Mouse (Mus musculus) left cerebral cortex, postnatal 10 days (tissue): ENCODE measurements around the gene Phc2. TPM values are rescaled to one million over a fixed set of nuclear protein-coding genes. Genes with fewer than 3 reads are reported as not detected.

Experiments
- DNase-seq, 2 experiments: peaks; one replicate each; pipeline ENCODE4 v3.0.0; 2021 to 2022; ENCODE audit warnings: low spot score in 2 of 2, mixed read lengths in 1 of 2; ENCODE audit errors: extremely low spot score in 1 of 2
- intact Hi-C: fragments of 180-260 bp; cut with DNase I; formaldehyde crosslinking; loops from one replicate; pipeline ENCODE4 v1.15.1; 2025
- total RNA-seq, 2 experiments: library from RNA; stranded (reverse); gene quantifications; 2 replicates each; pipeline ENCODE4 v1.2.3; 2021

Gene Phc2
- total RNA-seq, 2 experiments from 2014 or later = 65.1 to 71.4 TPM

DNA sequence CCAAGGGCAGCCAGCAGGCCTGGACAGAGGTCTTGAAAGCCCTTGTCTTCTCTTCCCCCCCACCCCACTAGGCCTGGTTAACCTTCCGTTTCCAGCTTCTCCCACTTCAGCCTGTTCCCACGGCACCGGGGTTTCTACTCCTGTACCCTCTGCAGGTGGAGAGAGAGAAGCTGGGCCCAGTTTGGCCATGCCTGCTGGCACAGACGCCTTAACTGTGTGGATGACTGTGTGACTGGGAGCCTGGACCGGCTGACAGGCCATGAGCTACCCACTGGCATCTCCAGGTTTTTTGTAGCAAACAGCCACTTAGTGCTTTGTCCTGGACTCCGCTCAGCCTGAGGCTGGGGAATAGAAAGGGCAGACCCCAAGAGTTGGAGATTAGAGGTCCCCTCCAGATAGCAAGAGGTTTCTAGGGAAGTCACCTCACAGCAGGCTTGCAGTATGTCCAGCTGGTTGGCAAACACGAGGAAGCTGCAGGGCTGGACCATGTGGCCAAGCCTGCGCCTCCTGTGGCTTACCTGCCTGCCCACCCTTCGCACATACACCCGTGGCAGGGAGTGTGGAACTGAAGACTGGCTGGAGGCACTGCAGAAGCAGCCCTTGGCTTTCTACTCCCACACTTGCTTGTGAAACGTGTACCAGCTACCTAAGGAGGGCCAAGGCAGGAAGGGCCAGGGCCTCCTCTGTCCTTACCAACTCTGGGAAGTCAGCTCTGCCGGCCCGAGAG lies 97.7 kb downstream of the Phc2 start:
- intact Hi-C loops = no loop called here
- peak in 1 of 2 experiments; percentile 20 for DNase-seq

DNA sequence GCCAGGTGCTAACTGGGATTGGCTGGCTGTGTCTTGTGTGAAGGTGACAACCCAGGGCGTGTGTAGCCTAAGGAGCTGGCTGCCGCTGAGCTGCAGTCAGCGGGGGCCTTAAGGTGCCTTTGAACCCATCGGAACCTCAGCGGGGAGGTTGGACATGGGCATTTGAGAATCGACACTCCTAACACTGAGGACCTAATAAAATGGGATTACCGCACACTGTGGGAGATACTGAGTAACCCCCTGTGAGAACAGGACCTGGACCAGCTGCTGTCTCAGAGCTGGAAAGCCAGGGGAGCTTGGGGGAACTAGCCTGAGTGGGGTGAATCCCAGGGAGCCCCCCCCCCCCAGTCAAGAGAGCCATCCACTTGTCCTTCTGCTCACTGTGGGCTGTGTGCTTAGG lies 99.1 kb downstream of the Phc2 start:
- peak in 1 of 2 experiments; percentile 13 for DNase-seq
- intact Hi-C loops = no loop called here

DNA sequence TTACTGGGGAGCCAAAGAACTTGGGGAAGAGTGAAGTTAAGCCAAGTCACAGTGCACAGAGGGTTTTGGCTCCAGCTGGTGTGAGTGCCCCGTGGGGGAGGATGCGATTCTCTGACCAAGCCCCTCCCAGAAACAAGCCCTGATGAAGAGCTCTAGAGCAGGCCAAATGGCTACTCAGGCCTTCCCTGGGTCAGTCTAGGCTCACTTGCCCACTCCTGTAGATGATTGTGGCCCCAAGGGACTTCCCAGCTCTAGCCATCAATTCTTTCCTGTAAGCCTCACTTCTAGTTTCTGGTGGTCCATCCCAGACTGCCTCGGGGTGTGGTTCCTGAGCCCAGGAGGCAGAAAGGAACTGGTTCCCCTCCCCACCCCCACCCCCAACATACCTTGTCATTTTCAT lies 100.6 kb downstream of the Phc2 start, which contains the start of gene A3galt2:
A3galt2 (plus strand) TSS at position 301 of the 400 bp plus-strand sequence.
- intact Hi-C loops = no loop called here
- peak in 1 of 2 experiments; percentile 12 for DNase-seq

DNA sequence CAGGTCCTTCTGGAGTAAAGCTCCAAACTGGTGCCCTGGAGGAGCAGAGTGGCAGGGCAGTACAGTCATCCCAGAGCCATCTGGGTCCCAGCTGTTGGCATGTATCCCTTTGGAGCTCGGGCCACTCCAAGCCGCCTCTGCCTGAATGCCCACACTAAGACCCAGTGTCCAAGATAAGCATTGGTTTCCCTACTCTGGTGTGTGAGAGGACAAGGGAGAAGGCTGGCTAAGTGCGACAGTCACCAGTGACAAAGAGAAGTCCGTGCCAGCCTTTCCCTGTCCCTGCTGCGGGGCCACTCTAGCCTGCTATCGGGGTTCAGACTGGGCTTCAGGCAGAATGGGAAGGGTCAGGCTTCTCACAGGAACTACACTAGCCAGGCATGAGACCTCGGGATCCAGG lies 101.4 kb downstream of the Phc2 start:
- no peak for DNase-seq
- intact Hi-C loops = no loop called here

DNA sequence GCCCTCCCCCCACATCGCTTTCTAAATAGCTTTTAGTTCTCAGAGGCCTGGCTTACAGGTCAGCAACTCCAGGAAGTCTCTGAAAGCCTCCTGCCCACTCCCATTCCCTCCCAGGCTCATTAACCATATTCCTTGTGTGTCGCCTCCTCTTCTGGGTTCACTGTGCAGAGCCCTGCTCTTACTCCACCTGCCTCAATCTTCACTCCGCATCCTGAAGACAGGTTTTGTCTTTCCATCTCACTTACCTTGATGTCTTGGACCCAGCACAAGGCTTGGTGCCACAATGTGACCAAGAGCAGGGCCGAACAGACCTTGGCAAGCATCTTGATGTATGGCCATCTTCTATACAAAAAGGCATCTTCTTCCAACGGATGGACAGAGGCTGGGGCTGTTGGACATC lies 104.7 kb downstream of the Phc2 start:
- intact Hi-C loops = no loop called here
- no peak for DNase-seq

DNA sequence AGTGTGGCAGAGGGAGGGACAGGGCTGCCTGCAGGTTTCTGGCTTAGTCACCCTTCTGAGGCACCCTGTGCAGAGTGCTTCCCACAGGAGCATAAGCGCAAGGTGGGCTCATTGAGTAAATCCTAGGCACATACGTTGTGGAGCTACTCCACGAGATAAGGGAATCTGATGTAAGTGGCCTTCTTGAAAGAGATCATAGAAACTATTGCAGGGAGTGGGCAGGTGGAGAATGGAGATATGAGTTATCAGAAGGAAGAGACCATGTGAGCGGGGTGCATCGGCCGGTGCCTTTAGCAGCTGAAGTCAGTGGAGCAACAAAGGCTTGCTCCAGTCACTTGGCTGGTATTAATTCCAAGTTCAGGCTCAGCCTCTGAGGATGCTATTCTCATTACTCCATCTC lies 105.5 kb downstream of the Phc2 start:
- intact Hi-C loops = no loop called here
- no peak for DNase-seq

DNA sequence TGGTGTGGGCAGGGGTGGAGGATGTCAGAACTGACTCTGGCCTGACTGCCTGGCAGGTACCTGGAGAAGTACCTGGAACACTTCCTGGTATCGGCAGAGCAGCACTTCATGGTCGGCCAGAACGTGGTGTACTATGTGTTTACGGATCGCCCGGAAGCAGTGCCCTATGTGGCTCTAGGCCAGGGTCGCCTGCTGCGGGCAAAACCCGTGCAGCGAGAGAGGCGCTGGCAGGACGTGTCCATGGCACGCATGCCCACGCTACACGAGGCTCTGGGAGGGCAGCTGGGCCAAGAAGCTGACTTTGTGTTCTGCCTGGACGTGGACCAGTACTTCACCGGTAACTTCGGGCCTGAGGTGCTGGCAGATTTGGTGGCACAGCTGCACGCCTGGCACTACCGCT lies 112.4 kb downstream of the Phc2 start:
- intact Hi-C loops = no loop called here
- DNase-seq = no peak

DNA sequence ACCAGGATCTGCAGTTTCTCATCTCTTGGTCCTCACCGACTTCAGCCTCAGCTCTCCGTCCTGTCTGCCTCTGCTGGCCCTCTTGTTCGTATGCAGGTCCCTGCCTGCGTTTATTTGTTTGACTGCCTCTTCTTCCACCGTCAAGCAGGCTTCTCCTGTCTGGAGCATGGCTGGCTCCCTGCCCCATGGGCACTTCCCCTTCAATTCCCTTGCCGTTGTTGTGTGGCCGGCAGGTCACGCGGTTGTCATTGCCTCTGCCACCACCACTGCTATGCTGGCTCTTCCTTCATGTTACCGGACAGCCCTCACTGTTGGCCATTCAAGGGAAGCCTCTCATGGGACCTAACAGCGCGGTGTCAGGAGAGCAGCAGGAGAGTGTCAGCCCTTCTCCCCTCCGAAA lies 113.6 kb downstream of the Phc2 start:
- peak in 1 of 2 experiments; percentile 44 for DNase-seq
- intact Hi-C loops = no loop called here

DNA sequence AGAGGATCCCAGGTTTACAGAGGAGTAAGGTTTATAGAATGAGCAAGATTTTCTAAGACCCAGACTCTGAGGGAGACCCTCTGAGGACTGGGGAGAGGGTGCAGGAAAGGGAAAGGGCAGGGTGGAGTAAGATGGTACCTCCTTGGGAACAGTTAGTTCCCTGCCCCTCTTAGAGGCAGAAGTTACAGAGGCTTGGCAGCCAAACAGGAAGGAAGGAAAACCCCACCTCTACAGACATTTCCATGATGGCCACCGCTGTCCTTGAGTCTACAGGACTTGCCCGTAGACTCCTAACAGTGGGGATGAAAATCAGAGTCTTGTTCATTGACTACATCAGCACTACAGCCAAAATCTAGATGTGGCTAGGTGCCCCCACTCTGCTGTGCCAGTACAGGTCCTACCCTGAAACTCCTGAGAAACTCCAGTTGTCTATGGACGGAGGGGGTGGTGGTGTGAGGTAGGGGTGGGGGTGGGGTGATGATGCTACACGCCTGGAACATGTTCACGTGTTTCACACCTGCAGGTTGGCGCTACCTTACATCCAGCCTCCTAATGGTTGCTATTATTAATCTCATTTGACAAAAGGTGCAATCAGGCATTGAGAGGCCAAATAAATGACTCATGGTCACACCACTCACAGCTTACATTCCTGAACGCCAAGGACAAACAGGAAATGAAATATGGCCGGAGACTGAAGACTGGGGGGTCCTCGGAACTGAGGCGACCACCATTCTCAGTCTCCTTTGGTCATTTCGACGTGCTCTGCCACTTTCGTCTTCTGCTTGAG lies 115.3 kb downstream of the Phc2 start:
- no peak for DNase-seq
- intact Hi-C loops = loop anchor here (10.0 kb wide), 1 partner anchor 155 kb away; the partner anchor contains the start of genes Tlr12 and Zscan20

DNA sequence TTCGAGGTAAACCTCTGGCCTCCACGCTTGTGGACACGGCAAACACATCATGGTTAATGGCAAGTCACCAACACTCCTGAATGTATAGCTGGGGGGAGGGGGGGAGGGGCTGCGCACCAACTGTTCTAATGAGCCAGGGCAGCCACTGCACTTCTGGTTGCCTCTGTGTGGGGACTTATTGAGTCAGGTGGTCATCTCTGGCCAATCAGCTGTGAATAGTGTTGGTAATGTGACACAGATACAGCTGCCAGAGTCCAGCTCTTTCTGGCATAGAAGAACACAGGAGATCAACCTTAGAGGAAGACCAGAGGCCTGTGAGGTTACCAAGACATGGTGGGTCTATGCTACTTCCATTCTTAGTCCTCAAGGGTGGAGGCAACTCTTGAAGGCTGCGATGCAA lies 116.2 kb downstream of the Phc2 start:
- intact Hi-C loops = loop anchor here (10.0 kb wide), 1 partner anchor 156 kb away; the partner anchor contains the start of genes Tlr12 and Zscan20
- no peak for DNase-seq

DNA sequence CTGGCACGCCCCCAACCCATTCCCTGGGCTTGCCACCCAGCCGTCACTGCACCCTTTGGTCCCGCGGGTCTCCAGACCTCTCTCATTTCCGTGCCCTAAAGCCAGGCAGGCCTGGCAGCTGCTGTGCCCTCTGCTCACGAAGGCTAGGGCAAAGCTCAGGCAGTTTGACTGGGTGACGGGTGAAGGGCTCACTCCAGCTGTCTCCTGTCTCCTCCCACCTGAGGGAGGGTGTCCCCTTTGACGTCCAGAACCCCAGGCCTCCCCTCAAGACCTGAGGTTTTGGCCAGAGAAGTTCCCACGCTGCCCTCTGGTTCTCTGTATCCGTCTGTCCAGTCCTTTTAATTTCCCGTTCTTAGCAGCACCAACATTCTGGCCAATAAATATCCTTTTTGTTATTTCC lies 119.3 kb downstream of the Phc2 start:
- no peak for DNase-seq
- intact Hi-C loops = loop anchor here (10.0 kb wide), 1 partner anchor 159 kb away; the partner anchor contains the start of genes Tlr12 and Zscan20

DNA sequence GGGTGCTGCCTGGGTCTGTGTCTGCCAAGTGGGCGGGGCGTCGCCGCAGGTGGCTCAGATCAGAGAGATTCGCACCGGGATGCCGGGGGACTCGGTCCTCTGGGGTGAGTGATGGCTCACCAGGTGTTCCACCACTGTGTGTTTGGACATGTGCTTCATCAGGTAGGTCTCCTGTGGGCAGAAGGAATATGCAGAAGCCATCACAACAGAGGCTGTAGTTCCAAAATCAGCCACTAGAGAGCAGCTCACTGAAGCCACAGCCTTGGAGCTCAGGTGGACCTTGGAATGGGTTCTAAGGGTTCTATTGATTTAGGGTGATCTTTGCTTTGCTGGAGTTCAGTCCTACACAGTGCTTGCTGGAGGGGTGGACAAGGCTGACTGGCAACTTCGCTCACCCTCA lies 120.0 kb downstream of the Phc2 start:
- intact Hi-C loops = loop anchor here (10.0 kb wide), 1 partner anchor 160 kb away; the partner anchor contains the start of genes Tlr12 and Zscan20
- no peak for DNase-seq

DNA sequence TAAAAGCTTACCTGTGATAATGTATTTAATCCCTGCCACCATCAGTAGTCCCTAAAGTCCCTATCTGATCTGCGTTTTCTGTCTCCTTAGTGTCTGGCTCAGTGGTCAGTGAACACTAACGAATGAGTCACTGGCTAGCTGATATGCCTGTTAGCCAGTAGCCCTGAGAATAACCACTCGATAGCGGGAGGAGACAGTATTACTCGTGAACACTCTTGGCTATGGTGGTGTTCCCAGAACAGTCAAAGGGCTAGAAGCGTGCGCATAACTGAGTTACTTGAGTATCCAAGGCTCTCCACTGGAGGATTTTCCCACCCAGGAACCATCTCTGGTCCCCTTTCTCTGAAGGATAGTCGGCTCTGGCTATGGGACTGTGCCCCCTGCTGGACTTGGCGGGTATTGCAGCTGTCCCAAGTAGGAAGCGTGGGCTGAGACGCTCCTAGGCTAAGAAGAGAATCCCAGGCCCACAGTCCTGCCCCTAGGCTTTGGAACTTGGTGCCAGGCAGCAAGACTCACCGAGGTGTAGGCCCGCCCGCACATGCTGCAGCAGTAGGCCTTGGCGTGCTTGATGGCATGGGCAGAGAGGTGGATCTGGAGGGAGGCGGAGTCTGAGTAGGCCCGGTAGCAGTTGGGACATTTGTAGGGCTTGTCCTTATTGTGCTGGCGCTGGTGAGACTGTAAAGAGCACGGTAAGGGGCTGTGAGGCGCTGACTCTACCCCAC lies 122.2 kb downstream of the Phc2 start:
- intact Hi-C loops = loop anchor here (2.0 to 10.0 kb wide), 2 partner anchors 66 to 162 kb away; partner anchors contain the start of genes Tlr12 and Zscan20
- DNase-seq = peak in 1 of 2 experiments; percentile 78

DNA sequence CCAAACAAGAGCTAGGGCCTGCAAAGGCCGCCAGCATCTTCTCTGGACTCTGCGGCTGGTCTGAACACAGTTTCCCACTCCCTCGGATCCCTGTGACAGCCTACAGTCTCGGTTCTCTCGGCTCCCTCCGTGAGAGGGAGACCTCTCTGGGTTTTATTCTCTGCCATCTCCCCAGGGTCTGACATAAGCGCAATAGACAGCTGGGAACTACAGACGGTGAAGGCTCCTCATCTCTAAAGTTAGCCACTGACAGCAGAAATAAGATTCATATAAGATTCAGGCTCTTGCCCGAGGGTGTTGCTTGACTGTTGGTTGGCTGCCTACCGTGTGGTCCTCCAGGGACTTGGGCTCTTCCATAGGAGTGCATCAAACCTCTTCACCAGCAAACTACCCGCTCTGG lies 123.1 kb downstream of the Phc2 start:
- intact Hi-C loops = loop anchor here (2.0 to 10.0 kb wide), 2 partner anchors 67 to 163 kb away; partner anchors contain the start of genes Tlr12 and Zscan20
- peak in 1 of 2 experiments; percentile 28 for DNase-seq

DNA sequence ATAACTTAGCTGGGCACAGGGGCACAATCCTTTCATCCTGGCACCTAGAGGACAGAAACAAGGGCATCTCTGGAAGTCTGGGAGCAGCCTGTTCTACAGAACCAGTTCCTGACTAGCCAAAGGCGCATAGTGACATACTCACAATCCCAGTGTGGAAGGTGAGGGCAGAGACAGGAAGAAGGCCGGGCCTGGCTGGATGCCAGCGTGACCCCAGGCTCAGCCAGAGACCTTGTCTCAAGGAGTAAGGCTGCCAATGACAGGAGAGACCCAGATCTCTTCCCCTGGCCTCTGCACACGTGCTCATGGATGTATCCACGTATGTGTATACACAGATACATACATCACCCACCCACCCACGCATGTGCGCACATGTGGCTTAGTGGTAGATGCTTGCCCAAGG lies 127.5 kb downstream of the Phc2 start:
- intact Hi-C loops = no loop called here
- peak in 1 of 2 experiments; percentile 63 for DNase-seq

DNA sequence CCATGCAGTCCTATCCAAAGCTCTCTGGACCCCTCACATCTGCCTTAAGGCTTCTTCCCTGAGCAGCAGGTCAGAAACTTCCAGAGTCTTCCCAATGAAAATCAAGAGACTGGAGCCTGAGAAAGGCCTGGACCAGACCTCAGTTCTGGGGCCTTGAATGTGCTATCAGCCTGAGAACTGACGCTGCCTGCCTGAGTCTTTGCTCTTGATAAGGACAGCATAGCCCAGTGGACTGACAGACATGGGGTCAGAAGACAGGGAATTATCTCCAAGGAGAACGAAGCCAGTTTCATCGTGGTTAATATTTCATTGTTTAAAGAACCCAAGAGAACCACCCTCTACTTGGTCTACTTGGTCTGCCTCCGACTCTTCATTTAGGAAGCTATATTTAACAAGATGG lies 128.1 kb downstream of the Phc2 start:
- DNase-seq = no peak
- intact Hi-C loops = no loop called here

DNA sequence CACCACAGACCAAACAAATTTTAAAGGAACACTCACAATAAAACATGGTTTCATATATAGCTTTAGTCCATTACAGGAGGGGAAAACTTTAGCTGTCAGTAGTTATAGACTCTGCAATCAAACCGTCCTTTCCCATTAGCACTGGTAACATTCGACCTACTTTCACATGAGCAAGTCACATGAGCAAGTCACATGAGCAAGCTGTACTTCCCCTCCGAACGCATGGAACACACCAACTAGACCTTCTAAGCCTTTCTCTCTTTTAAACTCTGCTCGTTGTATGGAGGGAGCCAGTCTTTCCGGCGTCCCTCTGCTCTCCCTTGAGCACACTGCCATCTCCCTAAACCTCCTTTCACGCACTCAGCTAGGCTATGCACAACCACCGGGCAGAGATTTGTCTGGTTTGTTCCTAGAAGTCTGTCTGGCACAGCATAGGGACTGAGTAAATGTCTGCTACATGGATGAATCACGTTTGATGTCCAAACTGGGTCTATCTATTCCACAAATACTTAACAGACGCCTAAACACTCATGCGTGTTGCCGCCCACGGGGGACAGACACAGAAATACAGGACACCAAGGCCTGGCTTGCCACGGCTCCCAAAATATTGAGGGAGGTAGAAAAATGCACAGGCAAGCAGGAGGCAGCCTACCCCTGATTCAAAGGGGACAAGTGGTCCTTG lies 130.6 kb downstream of the Phc2 start:
- no peak for DNase-seq
- intact Hi-C loops = no loop called here

DNA sequence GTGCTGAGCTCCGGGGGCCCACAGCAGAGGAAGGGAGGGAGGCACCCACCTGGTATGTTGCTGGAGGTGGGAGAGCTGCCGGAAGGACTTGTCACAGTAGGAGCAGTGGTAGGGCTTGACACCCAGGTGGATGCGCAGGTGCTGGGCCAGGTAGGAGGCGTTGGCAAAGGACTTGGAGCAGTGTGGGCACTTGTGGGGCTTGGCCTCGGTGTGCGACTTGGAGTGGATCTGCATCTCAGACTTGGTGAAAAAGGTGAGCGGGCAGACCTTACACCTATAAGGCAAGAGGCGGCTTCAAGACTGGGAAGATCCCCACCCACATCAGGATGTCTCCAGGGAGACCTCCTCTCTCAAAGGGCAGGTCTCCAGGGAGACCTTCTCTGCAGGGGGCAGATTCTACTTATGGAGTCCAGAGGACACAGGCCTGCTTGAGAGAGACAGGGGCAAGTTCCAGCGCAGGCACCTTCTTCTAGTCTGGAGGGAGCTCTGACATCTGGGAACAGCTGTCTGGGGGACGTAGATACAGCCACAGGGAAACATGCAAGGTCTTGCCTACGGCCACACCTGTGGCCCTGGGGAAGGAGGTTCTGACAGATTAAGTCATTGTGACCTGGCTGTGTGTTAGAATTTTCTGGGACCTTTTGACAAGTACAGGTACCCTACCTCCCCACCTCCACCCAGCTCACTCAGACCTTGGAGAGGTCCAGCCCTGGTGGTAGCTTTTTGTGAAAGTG lies 131.6 kb downstream of the Phc2 start:
- intact Hi-C loops = no loop called here
- no peak for DNase-seq
